Mouse (Mus musculus) urinary bladder, postnatal 4 days (tissue): ENCODE results near the gene Mdc1.

Experiments
- DNase-seq, 2 experiments: peaks; one replicate each; pipeline ENCODE4 v3.0.0; 2021 to 2022; ENCODE audit warnings: low spot score in 2 of 2

Gene Mdc1

DNA sequence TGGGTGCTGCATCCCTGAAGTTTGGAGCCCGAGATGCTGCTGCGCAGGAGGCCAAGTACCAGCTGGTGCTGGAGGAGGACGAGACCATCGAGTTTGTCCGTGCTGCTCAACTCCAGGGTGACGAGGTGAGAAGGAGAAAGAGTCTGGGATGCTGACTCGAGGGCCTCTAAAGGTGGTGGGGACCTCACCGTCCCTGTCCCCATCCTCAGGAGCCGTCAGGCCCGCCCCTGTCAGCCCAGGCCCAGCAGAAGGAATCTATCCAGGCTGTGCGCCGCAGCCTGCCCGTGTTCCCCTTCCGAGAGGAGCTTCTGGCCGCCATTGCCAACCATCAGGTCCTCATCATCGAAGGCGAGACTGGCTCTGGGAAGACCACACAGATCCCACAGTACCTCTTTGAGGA lies 41.6 kb downstream of the Mdc1 start:
- no peak for DNase-seq

DNA sequence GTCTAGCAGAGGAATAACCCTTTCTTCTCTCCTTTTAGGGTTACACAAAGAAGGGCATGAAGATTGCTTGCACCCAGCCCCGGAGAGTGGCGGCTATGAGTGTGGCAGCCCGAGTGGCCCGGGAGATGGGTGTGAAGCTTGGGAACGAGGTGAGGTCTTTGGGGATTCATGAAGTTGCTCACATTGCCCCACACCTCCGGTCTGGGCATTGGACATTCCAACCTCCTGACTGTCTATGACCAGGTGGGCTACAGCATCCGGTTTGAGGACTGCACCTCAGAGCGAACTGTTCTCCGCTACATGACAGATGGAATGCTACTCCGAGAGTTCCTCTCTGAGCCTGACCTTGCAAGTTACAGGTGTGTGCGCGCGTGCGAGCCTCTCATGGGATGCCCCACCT lies 42.5 kb downstream of the Mdc1 start:
- DNase-seq, result no peak

- DNase-seq, result no peak
Measured at GRCm38 (mm10) chr17:35887725-35888124, 46.4 kb downstream of the Mdc1 start.

DNA sequence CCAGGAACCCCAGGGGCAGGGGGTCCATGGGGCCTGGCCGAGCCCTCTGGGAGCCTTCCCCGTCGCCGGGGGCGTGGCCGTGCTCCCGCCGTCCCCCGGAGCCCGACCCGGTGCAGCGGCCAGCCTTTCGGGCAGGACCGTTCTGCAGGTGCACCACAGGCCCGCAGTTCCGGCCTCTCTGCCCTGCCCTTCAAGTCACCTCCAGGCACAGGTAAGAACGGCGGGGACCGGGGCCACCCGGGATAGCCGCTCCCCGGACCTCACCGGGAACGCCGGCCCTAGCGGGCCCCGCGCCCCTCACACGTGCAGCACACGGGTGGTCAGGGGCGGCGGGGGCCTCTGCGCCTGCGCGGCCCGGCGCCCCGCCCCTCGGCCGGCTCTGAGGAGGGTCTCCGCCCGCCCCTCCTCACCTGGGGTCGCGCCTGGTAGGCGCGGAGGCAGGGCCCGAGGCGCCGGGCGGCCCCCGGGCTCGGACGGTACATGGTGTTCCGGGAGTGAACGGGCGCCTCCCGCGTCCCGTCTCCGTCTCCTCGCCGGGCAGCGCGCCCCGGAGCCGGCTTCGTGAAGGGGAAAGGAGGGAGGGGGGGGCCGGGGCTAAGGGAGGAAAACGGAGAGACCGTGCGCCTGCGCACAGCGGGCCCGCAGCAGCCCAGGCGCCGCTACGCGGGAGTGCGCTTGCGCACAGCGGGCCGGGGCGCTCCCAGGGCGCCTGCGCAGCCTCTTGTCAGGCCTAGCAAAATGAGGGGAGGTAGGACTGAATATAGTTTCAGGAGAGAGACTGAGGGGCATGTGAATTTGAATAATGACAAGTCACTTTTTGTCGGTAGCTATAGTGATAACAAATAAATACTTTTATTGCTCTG lies 55.7 kb downstream of the Mdc1 start, which contains the start of gene 2310061I04Rik:
2310061I04Rik (minus strand) TSS at position 651 of the 863 bp plus-strand sequence.
- peak; percentile 84 to 90 for DNase-seq

- no peak for DNase-seq
Measured at GRCm38 (mm10) chr17:35897644-35898573, 56.6 kb downstream of the Mdc1 start.

GRCm38 (mm10) chr17:35900636-35901035 lies 59.3 kb downstream of the Mdc1 start:
- no peak for DNase-seq

- DNase-seq, result no peak
Measured at GRCm38 (mm10) chr17:35903343-35903991, 62.2 kb downstream of the Mdc1 start.

GRCm38 (mm10) chr17:35903992-35904355 lies 62.7 kb downstream of the Mdc1 start:
- no peak for DNase-seq

DNA sequence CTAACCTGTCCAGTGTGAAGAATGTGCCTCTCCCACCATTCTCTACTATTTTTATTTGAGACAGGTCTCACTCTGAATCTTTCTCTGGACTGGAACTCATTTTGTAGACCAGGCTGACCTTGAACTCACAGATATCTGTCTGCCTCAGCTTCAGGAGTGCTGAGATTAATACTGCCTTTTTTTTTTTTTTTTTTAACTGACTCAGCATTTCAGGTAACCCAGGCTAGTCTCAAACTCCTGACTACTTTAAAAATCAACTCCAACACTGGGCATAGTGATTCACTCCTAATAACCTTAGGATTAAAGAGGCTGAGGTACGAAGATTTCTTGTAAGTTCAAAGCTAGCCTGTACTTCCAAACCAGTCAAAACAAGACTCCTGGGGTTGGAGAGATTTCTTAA lies 64.3 kb downstream of the Mdc1 start:
- no peak for DNase-seq

- DNase-seq, result no peak
Measured at GRCm38 (mm10) chr17:35907609-35908008, 66.3 kb downstream of the Mdc1 start.
